In genomic region chr11:103068272-103068671, GRCm38 (mm10) we compare ENCODE assay signal across 19 mouse cellular contexts. TPM values are rescaled to one million over a fixed set of nuclear protein-coding genes. Genes with fewer than 3 reads are reported as not detected.
DNase-seq lines count a peak whose midpoint lies in the region; ATAC-seq and TF ChIP-seq lines count a peak whose summit lies in the region.
"Had no signal": no experiment of that assay in that cellular context is flagged by ENCODE, and none has a peak within 500 bp of the region (broad histone marks: within the 10 kb centered on the region; RNA-seq: fewer than 3 reads in every experiment).

No protein-coding gene starts in this region.

- TF ChIP-seq CTCF in lung, embryonic 14.5 days (IDR thresholded peaks at IDR 0.05; ENCODE audit: low read depth) = no peak

- 88% methylated on average over 4 of the region's 4 CpGs for WGBS in heart, embryonic 14.5 days
- 85% methylated on average over 4 of the region's 4 CpGs for WGBS in lung, embryonic 14.5 days

- H3K9me3 ChIP-seq in heart, embryonic 14.5 days (ENCODE audit: control insufficient read depth, low read length) = no peaks in the 10 kb centered on the region
- no peaks in the 10 kb centered on the region for H3K9me3 ChIP-seq in lung, embryonic 14.5 days (ENCODE audit: low read depth, low read length)
- H3K9me3 ChIP-seq: G1E; hindbrain, embryonic 15.5 days; limb, embryonic 12.5 days; liver, embryonic 13.5 days had no signal

- H3K27me3 ChIP-seq in heart, embryonic 14.5 days (ENCODE audit: control insufficient read depth, insufficient read depth, low read length) = no peaks in the 10 kb centered on the region
- no peaks in the 10 kb centered on the region for H3K27me3 ChIP-seq in lung, embryonic 14.5 days (ENCODE audit: insufficient read depth, low read length)
- H3K27me3 ChIP-seq: hindbrain, embryonic 15.5 days; limb, embryonic 12.5 days; liver, embryonic 13.5 days had no signal

- ATAC-seq in heart, embryonic 14.5 days (ENCODE audit: insufficient number of reproducible peaks, insufficient read depth, low FRiP score, low read depth) = no peak
- no peak for ATAC-seq in lung, embryonic 14.5 days (ENCODE audit: insufficient read depth)
- no peak for ATAC-seq in activated CD4-positive, CD25-positive, alpha-beta regulatory T cell, adult 4 months
- ATAC-seq: intestine, embryonic 16.5 days had no signal

- H3K4me2 ChIP-seq in heart, embryonic 14.5 days (ENCODE audit: low read length) = no peak overlapping the region
- no peak overlapping the region for H3K4me2 ChIP-seq in lung, embryonic 14.5 days
- H3K4me2 ChIP-seq: heart, embryonic 11.5 days; hindbrain, embryonic 15.5 days; limb, embryonic 12.5 days; liver, embryonic 13.5 days had no signal

- DNase-seq in cerebellum, adult 9-11 months = peak; percentile 2
- DNase-seq in cerebellum, adult 11 months = no peak
- DNase-seq in heart, adult 9 months (ENCODE audit: low spot score in 2 of 2) = no peak
- DNase-seq in lung, embryonic 14.5 days = no peak
- no peak for DNase-seq in lung, postnatal 36 days
- DNase-seq: embryo, embryonic 11 days; kidney, postnatal 4 days; liver, embryonic 13.5 days; right cerebral cortex, postnatal 4 days; thymus, postnatal 14 days had no signal

- peaks cover 94% of the 10 kb centered on the region for H3K36me3 ChIP-seq in heart, embryonic 14.5 days (ENCODE audit: control insufficient read depth, insufficient read depth, low read length)
- peaks cover 71% of the 10 kb centered on the region for H3K36me3 ChIP-seq in lung, embryonic 14.5 days (ENCODE audit: insufficient read depth)

- no peak overlapping the region for H3K4me3 ChIP-seq in heart, embryonic 14.5 days (ENCODE audit: control insufficient read depth in 1 of 2, insufficient read depth in 1 of 2, low read depth in 1 of 2, low read length in 2 of 2)
- no peak overlapping the region for H3K4me3 ChIP-seq in lung, embryonic 14.5 days (ENCODE audit: low read depth, low read length)
- no peak overlapping the region for H3K4me3 ChIP-seq in brown adipose tissue, adult 24 weeks (ENCODE audit: insufficient read depth, low read depth, low read length)
- H3K4me3 ChIP-seq: hindbrain, embryonic 15.5 days; limb, embryonic 12.5 days; liver, embryonic 13.5 days had no signal

- H3K9ac ChIP-seq in heart, embryonic 14.5 days (ENCODE audit: low read length) = no peak overlapping the region
- H3K9ac ChIP-seq in lung, embryonic 14.5 days = no peak overlapping the region
- H3K9ac ChIP-seq: hindbrain, embryonic 15.5 days; limb, embryonic 12.5 days; liver, embryonic 13.5 days had no signal

- H3K4me1 ChIP-seq in heart, embryonic 14.5 days (ENCODE audit: control insufficient read depth in 2 of 2, insufficient read depth in 2 of 2, low read length in 2 of 2) = peaks cover 3 to 19% of the 10 kb centered on the region in 2 experiments; a peak in 3 of 4 replicates
- H3K4me1 ChIP-seq in lung, embryonic 14.5 days (ENCODE audit: insufficient read depth) = no peaks in the 10 kb centered on the region
- H3K4me1 ChIP-seq in brown adipose tissue, adult 24 weeks (ENCODE audit: control insufficient read depth, insufficient read depth, insufficient read length, low read length) = peaks cover 8% of the 10 kb centered on the region; the same call in 1 of the 2 replicates
- H3K4me1 ChIP-seq: hindbrain, embryonic 15.5 days; limb, embryonic 12.5 days; liver, embryonic 13.5 days had no signal

- H3K27ac ChIP-seq in heart, embryonic 14.5 days (replicated peaks in 1 of 2; ENCODE audit: control insufficient read depth in 1 of 2, insufficient read depth in 1 of 2, low read depth in 2 of 2, low read length in 2 of 2) = peak overlapping the region; percentile 33 to 61; a peak in 3 of 4 replicates
- H3K27ac ChIP-seq in lung, embryonic 14.5 days (ENCODE audit: low read depth) = peak overlapping the region; percentile 48; the same call in 1 of the 2 replicates
- peak overlapping the region; percentile 49; the same call in 1 of the 2 replicates for H3K27ac ChIP-seq in brown adipose tissue, adult 24 weeks (replicated peaks; ENCODE audit: low read depth, low read length)
- H3K27ac ChIP-seq: hindbrain, embryonic 15.5 days; limb, embryonic 12.5 days; liver, embryonic 13.5 days; stomach, postnatal 0 days had no signal

RNA-seq across cellular contexts. Expression of gene Plcd3, which starts 33.2 kb away (rescaled TPM):
- polyA plus RNA-seq in heart, embryonic 14.5 days (2014; fragmentation: Nextera tagmentation; extraction: Ambion mirVana) = 6.9 and 7.4 TPM in 2 replicates
- 1.0 and 2.5 TPM in 2 replicates for polyA plus RNA-seq in lung, embryonic 14.5 days (2014; fragmentation: Nextera tagmentation; extraction: Ambion mirVana)
- polyA plus RNA-seq in brown adipose tissue, adult 24 weeks (2012; ENCODE audit: insufficient read depth, insufficient read length, missing spikeins) = 6.1 and 6.2 TPM in 2 replicates
- polyA plus RNA-seq in activated CD4-positive, CD25-positive, alpha-beta regulatory T cell, adult 4 months (2017; shearing (Covaris generic)) = under 1 TPM in 1 of 2 experiments, not detected in 1; 0.20 TPM
- polyA plus RNA-seq: G1E had no signal

RNA-seq across cellular contexts. Expression of gene Acbd4, which starts 33.2 kb away (rescaled TPM):
- 13.3 TPM in 2 replicates for polyA plus RNA-seq in heart, embryonic 14.5 days (2014; fragmentation: Nextera tagmentation; extraction: Ambion mirVana)
- polyA plus RNA-seq in lung, embryonic 14.5 days (2014; fragmentation: Nextera tagmentation; extraction: Ambion mirVana) = 11.0 and 14.4 TPM in 2 replicates
- polyA plus RNA-seq in brown adipose tissue, adult 24 weeks (2012; ENCODE audit: insufficient read depth, insufficient read length, missing spikeins) = 95.3 and 183 TPM in 2 replicates
- 10 to 100 TPM; 18.4 to 24.0 TPM for polyA plus RNA-seq in activated CD4-positive, CD25-positive, alpha-beta regulatory T cell, adult 4 months (2017; shearing (Covaris generic))

RNA-seq across cellular contexts. Expression of gene Dcakd, which starts 40.1 kb away (rescaled TPM):
- polyA plus RNA-seq in heart, embryonic 14.5 days (2014; fragmentation: Nextera tagmentation; extraction: Ambion mirVana) = 93.8 and 99.4 TPM in 2 replicates
- polyA plus RNA-seq in lung, embryonic 14.5 days (2014; fragmentation: Nextera tagmentation; extraction: Ambion mirVana) = 218 and 225 TPM in 2 replicates
- 25.6 and 25.9 TPM in 2 replicates for polyA plus RNA-seq in brown adipose tissue, adult 24 weeks (2012; ENCODE audit: insufficient read depth, insufficient read length, missing spikeins)
- polyA plus RNA-seq in activated CD4-positive, CD25-positive, alpha-beta regulatory T cell, adult 4 months (2017; shearing (Covaris generic)) = 10 to 100 TPM; 23.5 to 25.6 TPM

RNA-seq across cellular contexts. Expression of gene Nmt1, which starts 40.3 kb away (rescaled TPM):
- 47.8 and 51.7 TPM in 2 replicates for polyA plus RNA-seq in heart, embryonic 14.5 days (2014; fragmentation: Nextera tagmentation; extraction: Ambion mirVana)
- polyA plus RNA-seq in lung, embryonic 14.5 days (2014; fragmentation: Nextera tagmentation; extraction: Ambion mirVana) = 64.4 and 72.4 TPM in 2 replicates
- polyA plus RNA-seq in brown adipose tissue, adult 24 weeks (2012; ENCODE audit: insufficient read depth, insufficient read length, missing spikeins) = 52.6 and 57.2 TPM in 2 replicates
- 10 to 100 TPM; 62.2 to 99.9 TPM for polyA plus RNA-seq in activated CD4-positive, CD25-positive, alpha-beta regulatory T cell, adult 4 months (2017; shearing (Covaris generic))

RNA-seq across cellular contexts. Expression of gene Hexim1, which starts 47.8 kb away (rescaled TPM):
- 3.4 and 3.7 TPM in 2 replicates for polyA plus RNA-seq in heart, embryonic 14.5 days (2014; fragmentation: Nextera tagmentation; extraction: Ambion mirVana)
- polyA plus RNA-seq in lung, embryonic 14.5 days (2014; fragmentation: Nextera tagmentation; extraction: Ambion mirVana) = 5.3 and 5.8 TPM in 2 replicates
- polyA plus RNA-seq in brown adipose tissue, adult 24 weeks (2012; ENCODE audit: insufficient read depth, insufficient read length, missing spikeins) = 36.0 and 40.8 TPM in 2 replicates
- polyA plus RNA-seq in activated CD4-positive, CD25-positive, alpha-beta regulatory T cell, adult 4 months (2017; shearing (Covaris generic)) = 1 to 10 TPM; 3.4 TPM
